Mouse (Mus musculus): ENCODE data around the gene Arhgef19. TPM values are rescaled to one million over a fixed set of nuclear protein-coding genes. Genes with fewer than 3 reads are reported as not detected.

The Arhgef19 gene
- polyA plus RNA-seq, 1 experiment from 2014 or later: 6.6 TPM

DNA sequence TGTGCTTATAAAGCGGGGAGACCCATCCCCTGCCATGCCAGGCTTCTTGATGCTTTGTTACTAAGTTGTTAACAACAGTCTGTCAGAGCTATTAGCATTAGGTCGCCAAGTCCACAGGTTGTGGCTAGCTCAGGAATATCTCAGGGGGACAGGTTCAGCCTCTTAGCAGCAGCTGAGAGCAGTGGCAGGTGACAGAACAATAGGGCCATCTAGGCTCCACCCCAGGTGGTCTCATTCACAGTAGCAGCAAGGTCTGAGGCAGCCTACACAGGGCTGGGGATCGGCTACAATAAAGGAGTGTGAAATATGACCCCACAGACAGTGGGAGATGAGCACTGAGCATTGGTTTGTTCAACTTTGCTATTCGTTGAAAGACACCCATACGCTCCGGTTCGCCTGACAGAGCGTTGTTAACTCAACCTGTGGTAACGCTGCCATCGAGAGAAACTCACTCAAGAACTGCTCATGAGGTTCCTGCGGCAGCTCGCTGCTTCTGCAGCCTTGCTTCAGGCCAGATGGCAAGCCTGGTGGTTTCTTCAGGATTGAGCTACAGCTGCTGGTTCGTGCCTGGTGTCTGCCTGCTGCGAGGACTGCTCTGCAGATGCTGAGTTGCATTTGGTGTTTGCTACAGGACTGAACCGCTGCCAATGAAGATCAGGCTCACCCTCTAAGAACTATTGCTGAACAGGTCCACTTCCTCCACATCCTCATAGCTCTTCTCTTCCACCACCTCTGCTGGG lies 31.1 kb downstream of the Arhgef19 start:
- WGBS: 60% methylated on average over 15 of the region's 15 CpGs
- no peak for TF ChIP-seq EP300 (optimal IDR thresholded peaks at IDR 0.05)
- no peak for TF ChIP-seq CTCF (IDR thresholded peaks at IDR 0.05; ENCODE audit: low read depth)
- Histone ChIP-seq H3K4me1 (replicated peaks; ENCODE audit: control insufficient read depth, insufficient read depth) (no peaks in the 10 kb centered on the region), H3K27me3 (ENCODE audit: control insufficient read depth, insufficient read depth, low read length) (no peaks in the 10 kb centered on the region), H3K4me2 (replicated peaks; ENCODE audit: low read depth) (no peak overlapping the region), H3K9me3 (ENCODE audit: control insufficient read depth, low read length) (no peaks in the 10 kb centered on the region), H3K4me3 (ENCODE audit: low read depth, low read length) (no peak overlapping the region), H3K27ac (replicated peaks) (no peak overlapping the region), H3K36me3 (ENCODE audit: control insufficient read depth, insufficient read depth, low read length) (no peaks in the 10 kb centered on the region), H3K9ac (ENCODE audit: low read length) (no peak overlapping the region)
- DNase-seq (ENCODE audit: low spot score) (no peak), ATAC-seq (ENCODE audit: low FRiP score, low TSS enrichment) (no peak)

- H3K4me1 ChIP-seq (replicated peaks; ENCODE audit: control insufficient read depth, insufficient read depth): no peaks in the 10 kb centered on the region
- no peak overlapping the region for H3K4me3 ChIP-seq (ENCODE audit: low read depth, low read length)
- no peak for ATAC-seq (ENCODE audit: low FRiP score, low TSS enrichment)
- peak overlapping the region; percentile 50; the same call in 1 of the 2 replicates for H3K27ac ChIP-seq (replicated peaks)
- TF ChIP-seq CTCF (IDR thresholded peaks at IDR 0.05; ENCODE audit: low read depth) (peak; percentile 62), EP300 (optimal IDR thresholded peaks at IDR 0.05) (no peak)
- H3K9ac ChIP-seq (ENCODE audit: low read length): no peak overlapping the region
- no peaks in the 10 kb centered on the region for H3K27me3 ChIP-seq (ENCODE audit: control insufficient read depth, insufficient read depth, low read length)
- WGBS: 67% methylated on average over 7 of the region's 7 CpGs
- H3K9me3 ChIP-seq (ENCODE audit: control insufficient read depth, low read length): no peaks in the 10 kb centered on the region
- H3K4me2 ChIP-seq (replicated peaks; ENCODE audit: low read depth): no peak overlapping the region
- H3K36me3 ChIP-seq (ENCODE audit: control insufficient read depth, insufficient read depth, low read length): no peaks in the 10 kb centered on the region
- DNase-seq (ENCODE audit: low spot score): no peak
Observed at GRCm38 (mm10) chr4:141271228-141271627, 31.9 kb downstream of the Arhgef19 start.

DNA sequence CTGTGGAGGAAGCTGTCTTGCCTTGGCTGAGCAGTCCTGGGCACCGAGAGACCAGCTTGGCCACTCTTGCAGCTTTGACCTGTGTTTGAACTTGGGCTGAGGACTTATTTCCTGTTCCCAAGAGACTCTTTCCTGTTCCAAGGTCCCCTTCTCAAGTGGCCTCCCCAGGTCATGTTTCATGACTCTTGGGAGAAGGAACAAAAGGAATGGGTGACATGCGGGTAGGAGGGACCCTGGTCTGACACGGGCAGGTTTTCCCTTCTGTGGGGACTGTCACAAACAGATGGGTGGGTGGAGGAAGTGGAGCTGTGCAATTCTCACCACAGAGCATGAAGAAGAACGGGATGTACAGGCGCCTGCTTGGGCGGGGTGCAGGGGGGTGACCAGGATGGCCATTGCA lies 32.4 kb downstream of the Arhgef19 start:
- Histone ChIP-seq H3K27ac (replicated peaks) (peak overlapping the region; percentile 50), H3K27me3 (ENCODE audit: control insufficient read depth, insufficient read depth, low read length) (no peaks in the 10 kb centered on the region), H3K9ac (ENCODE audit: low read length) (no peak overlapping the region), H3K36me3 (ENCODE audit: control insufficient read depth, insufficient read depth, low read length) (no peaks in the 10 kb centered on the region), H3K4me2 (replicated peaks; ENCODE audit: low read depth) (no peak overlapping the region), H3K9me3 (ENCODE audit: control insufficient read depth, low read length) (no peaks in the 10 kb centered on the region), H3K4me1 (replicated peaks; ENCODE audit: control insufficient read depth, insufficient read depth) (no peaks in the 10 kb centered on the region), H3K4me3 (ENCODE audit: low read depth, low read length) (no peak overlapping the region)
- TF ChIP-seq CTCF (IDR thresholded peaks at IDR 0.05; ENCODE audit: low read depth): no peak
- no peak for TF ChIP-seq EP300 (optimal IDR thresholded peaks at IDR 0.05)
- DNase-seq (ENCODE audit: low spot score) (no peak), ATAC-seq (ENCODE audit: low FRiP score, low TSS enrichment) (peak; percentile 40)
- whole genome bisulfite sequencing: 62% methylated on average over 6 of the region's 6 CpGs

DNA sequence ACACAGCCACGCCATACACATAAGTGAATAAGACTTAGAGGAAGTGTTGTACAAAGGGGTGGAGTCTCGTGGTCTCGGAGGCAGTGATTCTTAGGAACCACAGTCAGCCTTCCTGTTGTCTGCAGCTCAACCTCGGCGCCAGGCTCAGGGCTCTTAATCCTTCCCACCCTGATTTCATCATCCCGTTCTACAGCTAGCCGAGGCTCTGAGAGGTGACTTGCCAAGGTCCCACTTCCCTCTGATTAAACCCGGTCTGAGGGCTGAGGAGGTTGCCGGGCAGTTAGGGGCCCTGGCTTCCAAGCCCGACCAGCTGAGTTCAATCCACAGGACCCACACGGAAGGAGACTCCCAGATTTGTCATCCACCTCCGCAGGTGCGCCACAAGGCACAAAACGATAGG lies 33.6 kb downstream of the Arhgef19 start:
- WGBS: 12% methylated on average over 14 of the region's 14 CpGs
- no peaks in the 10 kb centered on the region for H3K36me3 ChIP-seq (ENCODE audit: control insufficient read depth, insufficient read depth, low read length)
- peak; percentile 49 for ATAC-seq (ENCODE audit: low FRiP score, low TSS enrichment)
- peak overlapping the region; percentile 19; the same call in 1 of the 2 replicates for H3K4me3 ChIP-seq (ENCODE audit: low read depth, low read length)
- no peaks in the 10 kb centered on the region for H3K9me3 ChIP-seq (ENCODE audit: control insufficient read depth, low read length)
- H3K4me1 ChIP-seq (replicated peaks; ENCODE audit: control insufficient read depth, insufficient read depth): 0 out of 2 replicates have a peak, but pooled peaks cover 2% of the 10 kb centered on the region
- peak; percentile 59 for DNase-seq (ENCODE audit: low spot score)
- TF ChIP-seq EP300 (optimal IDR thresholded peaks at IDR 0.05): no peak
- no peak for TF ChIP-seq CTCF (IDR thresholded peaks at IDR 0.05; ENCODE audit: low read depth)
- no peaks in the 10 kb centered on the region for H3K27me3 ChIP-seq (ENCODE audit: control insufficient read depth, insufficient read depth, low read length)
- H3K9ac ChIP-seq (ENCODE audit: low read length): peak overlapping the region; percentile 38; the same call in 1 of the 2 replicates
- peak overlapping the region; percentile 44 for H3K4me2 ChIP-seq (replicated peaks; ENCODE audit: low read depth)
- peak overlapping the region; percentile 73 for H3K27ac ChIP-seq (replicated peaks)

DNA sequence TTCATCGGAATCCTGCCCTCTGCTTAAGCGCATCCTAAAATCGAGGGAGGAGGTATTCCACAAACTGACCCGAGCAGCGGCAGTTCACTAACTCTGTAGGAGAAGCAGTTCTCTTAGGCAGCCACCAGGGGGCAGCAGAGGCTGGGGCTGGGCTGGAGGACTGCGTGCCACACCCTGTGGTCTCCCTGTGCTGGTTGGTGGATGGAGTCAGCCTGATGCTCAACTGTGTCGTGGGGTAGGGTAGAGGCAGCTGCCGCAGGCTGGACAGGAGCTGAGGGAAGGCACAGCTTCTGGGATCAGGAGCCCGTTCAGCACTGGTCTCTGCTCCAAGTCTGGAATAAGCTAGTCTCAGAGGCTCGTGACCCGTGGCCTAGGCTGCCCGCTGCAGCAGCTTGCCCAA lies 34.0 kb downstream of the Arhgef19 start:
- Histone ChIP-seq H3K27me3 (ENCODE audit: control insufficient read depth, insufficient read depth, low read length) (no peaks in the 10 kb centered on the region), H3K36me3 (ENCODE audit: control insufficient read depth, insufficient read depth, low read length) (no peaks in the 10 kb centered on the region), H3K9ac (ENCODE audit: low read length) (peak overlapping the region; percentile 38; the same call in 1 of the 2 replicates), H3K4me1 (replicated peaks; ENCODE audit: control insufficient read depth, insufficient read depth) (peaks cover 3% of the 10 kb centered on the region; the same call in 1 of the 2 replicates), H3K4me2 (replicated peaks; ENCODE audit: low read depth) (peak overlapping the region; percentile 44), H3K9me3 (ENCODE audit: control insufficient read depth, low read length) (no peaks in the 10 kb centered on the region), H3K27ac (replicated peaks) (peak overlapping the region; percentile 73), H3K4me3 (ENCODE audit: low read depth, low read length) (peak overlapping the region; percentile 19; the same call in 1 of the 2 replicates)
- peak; percentile 100 for TF ChIP-seq CTCF (IDR thresholded peaks at IDR 0.05; ENCODE audit: low read depth)
- no peak for TF ChIP-seq EP300 (optimal IDR thresholded peaks at IDR 0.05)
- ATAC-seq (ENCODE audit: low FRiP score, low TSS enrichment) (peak; percentile 71), DNase-seq (ENCODE audit: low spot score) (peak; percentile 91)
- 19% methylated on average over 12 of the region's 12 CpGs for WGBS
